Mouse (Mus musculus) embryonic facial prominence, embryonic 14.5 days (tissue): Measurements from ENCODE around the gene Lrrtm3. TPM values are rescaled to one million over a fixed set of nuclear protein-coding genes. Genes with fewer than 3 reads are reported as not detected.

Experiments
- ATAC-seq: fragments of 200-750 bp; cut with Nextera tagmentation; 2 replicates; pipeline ENCODE4 v1.8.0; 2017; ENCODE audit warnings: low read depth, moderate number of reproducible peaks, moderate TSS enrichment
- DNase-seq: peaks from one replicate; pipeline ENCODE4 v3.0.0-alpha.2; 2015; ENCODE audit warnings: low spot score
- H3K27ac ChIP-seq: fragments of 300-500 bp; sonication (generic); replicated peaks from 2 replicates; pipeline ENCODE4 v1.5.1; 2014; ENCODE audit warnings: low read depth, mild to moderate bottlenecking, low read length, moderate library complexity
- H3K27me3 ChIP-seq: fragments of 300-500 bp; sonication (generic); replicated peaks from 2 replicates; pipeline ENCODE4 v1.6.1; 2014; ENCODE audit warnings: low read length; ENCODE audit not compliant: control insufficient read depth, insufficient read depth
- H3K36me3 ChIP-seq: fragments of 300-500 bp; sonication (generic); 2 replicates; pipeline ENCODE4 v1.6.1; 2014; ENCODE audit warnings: low read length, mixed read lengths; ENCODE audit not compliant: control insufficient read depth, insufficient read depth
- H3K4me1 ChIP-seq: fragments of 300-500 bp; sonication (generic); 2 replicates; pipeline ENCODE4 v1.6.1; 2014; ENCODE audit warnings: antibody characterized with exemption, low read length; ENCODE audit not compliant: control insufficient read depth, insufficient read depth
- H3K4me2 ChIP-seq: fragments of 300-500 bp; sonication (generic); 2 replicates; pipeline ENCODE4 v1.6.1; 2014; ENCODE audit warnings: low read depth, mild to moderate bottlenecking, low read length, moderate library complexity, mixed read lengths
- H3K4me3 ChIP-seq: fragments of 300-500 bp; sonication (generic); 2 replicates; pipeline ENCODE4 v1.5.1; 2014; ENCODE audit warnings: low read depth, mild to moderate bottlenecking, low read length
- H3K9ac ChIP-seq: fragments of 300-500 bp; sonication (generic); 2 replicates; pipeline ENCODE4 v1.6.1; 2014; ENCODE audit warnings: low read depth, mild to moderate bottlenecking, low read length, moderate library complexity, mixed read lengths
- H3K9me3 ChIP-seq: fragments of 300-500 bp; sonication (generic); 2 replicates; pipeline ENCODE4 v1.6.1; 2016; ENCODE audit warnings: low read length; ENCODE audit not compliant: control insufficient read depth
- WGBS: fragments of 180-500 bp; shearing (Covaris S2); extraction: QIAGEN DNeasy Blood & Tissue Kit; methylation state at CpG from one replicate; pipeline ENCODE4 v1.1.7; 2014; 5-methylcytosine and 5-hydroxymethylcytosine counted together
- polyA plus RNA-seq: library from polyadenylated mRNA; unstranded; fragments of >200 nt; fragmentation: Nextera tagmentation; extraction: Ambion mirVana; gene quantifications from 2 replicates; pipeline ENCODE4 v1.2.1, GENCODE M21; 2014

Gene Lrrtm3
- polyA plus RNA-seq, 1 experiment from 2014 or later = 3.2 TPM

- no peak for ATAC-seq
- Histone ChIP-seq H3K4me3 (no peak overlapping the region), H3K4me2 (no peak overlapping the region), H3K27me3 (no peaks in the 10 kb centered on the region), H3K36me3 (no peaks in the 10 kb centered on the region), H3K27ac (no peak overlapping the region), H3K4me1 (no peaks in the 10 kb centered on the region), H3K9me3 (no peaks in the 10 kb centered on the region), H3K9ac (no peak overlapping the region)
- 74% methylated on average over 1 of the region's 1 CpGs for WGBS
- no peak for DNase-seq
These were observed 69.7 kb downstream of the Lrrtm3 start for GRCm38 (mm10) chr10:64020347-64020746.

- no peaks in the 10 kb centered on the region for H3K36me3 ChIP-seq
- ATAC-seq = no peak
- 83% methylated on average over 9 of the region's 9 CpGs for WGBS
These were observed 88.1 kb downstream of the Lrrtm3 start for GRCm38 (mm10) chr10:64001996-64002395.

GRCm38 (mm10) chr10:64001531-64001930 is 88.5 kb downstream of the Lrrtm3 start:
- H3K27ac ChIP-seq = no peak overlapping the region
- ATAC-seq = no peak
- peak; percentile 48 for DNase-seq
- H3K4me3 ChIP-seq = no peak overlapping the region
- WGBS = 67% methylated on average over 6 of the region's 6 CpGs
- no peaks in the 10 kb centered on the region for H3K9me3 ChIP-seq
- no peaks in the 10 kb centered on the region for H3K27me3 ChIP-seq
- no peak overlapping the region for H3K4me2 ChIP-seq
- H3K36me3 ChIP-seq = no peaks in the 10 kb centered on the region
- H3K4me1 ChIP-seq = no peaks in the 10 kb centered on the region
- H3K9ac ChIP-seq = no peak overlapping the region

More at GRCm38 (mm10) chr10:64001996-64002395, 88.1 kb downstream of the Lrrtm3 start:
- no peaks in the 10 kb centered on the region for H3K4me1 ChIP-seq
- no peak overlapping the region for H3K4me2 ChIP-seq
- no peak overlapping the region for H3K4me3 ChIP-seq
- no peak for DNase-seq
- no peak overlapping the region for H3K9ac ChIP-seq
- no peaks in the 10 kb centered on the region for H3K9me3 ChIP-seq
- no peaks in the 10 kb centered on the region for H3K27me3 ChIP-seq
- no peak overlapping the region for H3K27ac ChIP-seq

- WGBS = 79% methylated on average over 5 of the region's 5 CpGs
- Histone ChIP-seq H3K27me3 (no peaks in the 10 kb centered on the region), H3K4me1 (no peaks in the 10 kb centered on the region), H3K9ac (no peak overlapping the region), H3K4me2 (no peak overlapping the region), H3K27ac (no peak overlapping the region), H3K36me3 (no peaks in the 10 kb centered on the region), H3K4me3 (no peak overlapping the region), H3K9me3 (no peaks in the 10 kb centered on the region)
- DNase-seq (no peak), ATAC-seq (no peak)
These were observed 95.8 kb downstream of the Lrrtm3 start for GRCm38 (mm10) chr10:63994251-63994650.

- no peak overlapping the region for H3K27ac ChIP-seq
- peak; percentile 33 for DNase-seq
- no peak overlapping the region for H3K4me3 ChIP-seq
These were observed 104.5 kb downstream of the Lrrtm3 start for GRCm38 (mm10) chr10:63985576-63985975.

GRCm38 (mm10) chr10:63979410-63979809 is 110.7 kb downstream of the Lrrtm3 start:
- H3K4me2 ChIP-seq = no peak overlapping the region
- H3K4me3 ChIP-seq = no peak overlapping the region
- H3K27ac ChIP-seq = no peak overlapping the region
- 0 out of 2 replicates have a peak, but pooled peaks cover 8% of the 10 kb centered on the region for H3K4me1 ChIP-seq
- WGBS = 91% methylated on average over 2 of the region's 2 CpGs
- ATAC-seq (no peak), DNase-seq (no peak)
- no peaks in the 10 kb centered on the region for H3K36me3 ChIP-seq
- no peaks in the 10 kb centered on the region for H3K9me3 ChIP-seq
- no peaks in the 10 kb centered on the region for H3K27me3 ChIP-seq
- H3K9ac ChIP-seq = no peak overlapping the region

More at GRCm38 (mm10) chr10:63985576-63985975, 104.5 kb downstream of the Lrrtm3 start:
- no peaks in the 10 kb centered on the region for H3K4me1 ChIP-seq
- no peaks in the 10 kb centered on the region for H3K36me3 ChIP-seq
- H3K27me3 ChIP-seq = no peaks in the 10 kb centered on the region
- no peak overlapping the region for H3K9ac ChIP-seq
- ATAC-seq = no peak
- 52% methylated on average over 4 of the region's 4 CpGs for whole genome bisulfite sequencing
- H3K4me2 ChIP-seq = no peak overlapping the region
- no peaks in the 10 kb centered on the region for H3K9me3 ChIP-seq

- H3K27ac ChIP-seq = no peak overlapping the region
- no peak overlapping the region for H3K9ac ChIP-seq
- H3K27me3 ChIP-seq = no peaks in the 10 kb centered on the region
- 74% methylated on average over 5 of the region's 5 CpGs for WGBS
- no peak for DNase-seq
- H3K9me3 ChIP-seq = no peaks in the 10 kb centered on the region
- H3K4me3 ChIP-seq = no peak overlapping the region
- no peak overlapping the region for H3K4me2 ChIP-seq
- 0 out of 2 replicates have a peak, but pooled peaks cover 8% of the 10 kb centered on the region for H3K4me1 ChIP-seq
- ATAC-seq = no peak
- no peaks in the 10 kb centered on the region for H3K36me3 ChIP-seq
These were observed 111.1 kb downstream of the Lrrtm3 start for GRCm38 (mm10) chr10:63978969-63979368.

GRCm38 (mm10) chr10:63978535-63978934 is 111.5 kb downstream of the Lrrtm3 start:
- Histone ChIP-seq H3K4me2 (peak overlapping the region; percentile 47), H3K36me3 (no peaks in the 10 kb centered on the region), H3K9ac (no peak overlapping the region), H3K4me3 (no peak overlapping the region), H3K9me3 (no peaks in the 10 kb centered on the region), H3K4me1 (0 out of 2 replicates have a peak, but pooled peaks cover 8% of the 10 kb centered on the region), H3K27me3 (no peaks in the 10 kb centered on the region), H3K27ac (no peak overlapping the region)
- ATAC-seq (no peak), DNase-seq (peak; percentile 14)
- WGBS = 43% methylated on average over 3 of the region's 3 CpGs

GRCm38 (mm10) chr10:63978101-63978500 is 112.0 kb downstream of the Lrrtm3 start:
- H3K27ac ChIP-seq = no peak overlapping the region
- H3K36me3 ChIP-seq = no peaks in the 10 kb centered on the region
- DNase-seq (peak; percentile 23), ATAC-seq (no peak)
- peak overlapping the region; percentile 45 for H3K9ac ChIP-seq
- peak overlapping the region; percentile 17 for H3K4me3 ChIP-seq
- WGBS = 27% methylated on average over 11 of the region's 11 CpGs
- H3K4me2 ChIP-seq = peak overlapping the region; percentile 47
- no peaks in the 10 kb centered on the region for H3K27me3 ChIP-seq
- 0 out of 2 replicates have a peak, but pooled peaks cover 8% of the 10 kb centered on the region for H3K4me1 ChIP-seq
- no peaks in the 10 kb centered on the region for H3K9me3 ChIP-seq
